Mouse (Mus musculus) embryo, embryonic 10.5 days (tissue): ENCODE data around the gene Myo1c.

Source experiments
- DNase-seq: peaks from one replicate; pipeline ENCODE4 v3.0.0-alpha.2; 2015; ENCODE audit warnings: low spot score

Gene Myo1c

GRCm38 (mm10) chr11:75716661-75717325, 66.5 kb downstream of the Myo1c start:
- DNase-seq: no peak

- DNase-seq: no peak
Measured at GRCm38 (mm10) chr11:75722339-75722738, 72.0 kb downstream of the Myo1c start.
